Mouse (Mus musculus): ENCODE measurements around the gene 1300017J02Rik. TPM values are rescaled to one million over a fixed set of nuclear protein-coding genes. Genes with fewer than 3 reads are reported as not detected.

The 1300017J02Rik gene
- polyA plus RNA-seq (2012; rRNA removed) = 0.14 and 0.47 TPM in 2 replicates

GRCm38 (mm10) chr9:103304927-103305326 lies at the start of gene 1300017J02Rik, which contains the start of gene Topbp1:
Gene 1300017J02Rik, minus strand, starts transcription at chr9:103305082.
Gene Topbp1, plus strand, starts transcription at chr9:103305215.

DNA sequence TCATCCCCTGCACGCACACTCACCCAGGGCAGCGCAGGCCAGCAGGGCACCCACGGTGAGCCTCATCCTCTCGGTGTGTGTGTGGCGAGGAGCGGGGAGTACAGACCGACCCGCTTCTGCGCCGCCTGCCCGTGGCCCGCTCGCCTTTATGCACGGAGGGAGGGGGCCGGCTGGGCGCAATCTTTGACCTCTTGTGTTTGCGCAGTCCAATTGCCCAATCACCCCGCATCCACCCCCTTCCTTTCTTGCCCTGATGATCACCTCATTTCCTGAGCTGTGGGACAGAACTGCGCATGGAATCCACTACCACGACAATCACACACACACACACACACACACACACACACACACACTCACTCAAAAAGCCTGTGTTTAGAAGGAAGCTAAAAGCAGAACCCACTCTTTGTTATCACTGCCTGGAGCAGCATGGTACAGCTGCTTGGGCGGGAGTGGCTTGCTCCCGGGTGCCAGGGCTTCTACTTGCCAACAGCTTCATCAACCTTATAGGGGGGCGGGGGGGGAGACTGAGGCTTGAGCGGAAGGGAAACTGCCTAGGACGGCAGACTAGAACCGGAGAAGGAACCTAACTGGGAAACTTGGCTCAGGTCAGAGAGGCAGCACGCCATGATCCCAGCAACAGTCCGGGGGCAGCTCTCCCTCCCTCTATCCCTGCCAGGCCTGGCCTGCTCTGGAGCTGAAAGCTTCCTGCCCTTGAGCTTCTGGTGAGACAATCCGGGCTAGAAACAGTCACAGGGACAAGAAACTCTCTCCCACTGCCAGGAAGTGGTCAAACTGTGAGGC lies 74.5 kb downstream of the 1300017J02Rik start, which contains the start of the genes Gm20425 and Trf:
Gene Gm20425, minus strand, starts transcription at position 157 of the 801 bp plus-strand sequence.
Gene Trf, minus strand, starts transcription at position 294 of the 801 bp plus-strand sequence.

DNA sequence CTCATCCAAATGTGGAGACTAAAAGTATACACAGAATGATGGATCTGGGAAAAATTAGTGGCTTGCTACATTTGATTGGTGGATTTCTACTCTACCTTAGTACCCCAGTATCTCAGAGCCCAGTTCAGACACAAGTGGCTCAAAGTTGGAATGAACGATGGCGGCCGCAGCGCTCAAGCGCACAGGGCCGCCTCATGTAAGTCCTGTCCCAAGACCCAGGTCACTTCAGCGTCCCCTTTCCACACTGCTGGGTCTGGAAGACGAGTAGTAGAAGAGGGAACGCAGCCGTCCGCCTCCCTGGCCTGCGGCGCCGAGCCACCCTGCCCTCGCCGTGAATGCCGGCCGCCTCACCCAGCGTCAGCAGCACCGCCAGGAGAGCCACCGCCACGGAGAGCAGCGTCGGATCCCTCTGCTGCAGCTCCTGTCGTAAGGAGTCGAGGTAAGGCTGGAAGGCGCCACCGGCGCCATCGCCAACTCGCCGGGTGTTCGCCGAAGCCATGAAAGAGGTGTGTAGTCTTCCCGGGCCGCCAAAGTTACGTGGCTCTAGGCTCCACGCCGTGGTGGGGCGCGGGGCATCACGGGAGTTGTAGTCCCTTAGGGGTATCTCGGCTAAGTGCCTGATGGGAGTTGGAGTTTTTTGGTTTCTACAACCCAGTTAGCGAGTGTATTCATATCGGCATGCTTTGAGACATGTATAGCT lies 103.2 kb downstream of the 1300017J02Rik start, which contains the start of gene Srprb:
Gene Srprb, minus strand, starts transcription at position 577 of the 700 bp plus-strand sequence.

Other genes starting within 250 kb of the 1300017J02Rik start
- 106 and 117 TPM in 2 replicates for gene Rab6b, start 193.3 kb downstream of the 1300017J02Rik start, polyA plus RNA-seq (2012; rRNA removed)
- gene Srprb, start 102.9 kb downstream of the 1300017J02Rik start, polyA plus RNA-seq (2012; rRNA removed) = 47.8 and 48.9 TPM in 2 replicates
- gene Gm20425, start 74.8 kb downstream of the 1300017J02Rik start, polyA plus RNA-seq (2012; rRNA removed) = not detected in 2 replicates
- 10.8 and 11.7 TPM in 2 replicates for gene Trf, start 74.6 kb downstream of the 1300017J02Rik start, polyA plus RNA-seq (2012; rRNA removed)
- 24.3 and 26.5 TPM in 2 replicates for gene Topbp1, start 133 bp upstream of the 1300017J02Rik start, polyA plus RNA-seq (2012; rRNA removed)
- gene Cdv3, start 60.8 kb upstream of the 1300017J02Rik start, polyA plus RNA-seq (2012; rRNA removed) = 62.4 and 68.1 TPM in 2 replicates
- gene Bfsp2, start 175.3 kb upstream of the 1300017J02Rik start, polyA plus RNA-seq (2012; rRNA removed) = 0.74 and 1.1 TPM in 2 replicates